Mouse (Mus musculus): ENCODE measurements around the gene Atxn1. TPM values are rescaled to one million over a fixed set of nuclear protein-coding genes. Genes with fewer than 3 reads are reported as not detected.

Atxn1 gene
- polyA plus RNA-seq, 1 experiment = 34.1 TPM

- no peak for TF ChIP-seq POLR2A (IDR thresholded peaks at IDR 0.05; ENCODE audit: extremely low read depth, insufficient read depth, low read length)
- no peak for TF ChIP-seq CTCF (IDR thresholded peaks at IDR 0.05; ENCODE audit: extremely low read depth, insufficient read depth, low read length)
These were observed 271.3 kb downstream of the Atxn1 start for GRCm38 (mm10) chr13:45693534-45693933.

DNA sequence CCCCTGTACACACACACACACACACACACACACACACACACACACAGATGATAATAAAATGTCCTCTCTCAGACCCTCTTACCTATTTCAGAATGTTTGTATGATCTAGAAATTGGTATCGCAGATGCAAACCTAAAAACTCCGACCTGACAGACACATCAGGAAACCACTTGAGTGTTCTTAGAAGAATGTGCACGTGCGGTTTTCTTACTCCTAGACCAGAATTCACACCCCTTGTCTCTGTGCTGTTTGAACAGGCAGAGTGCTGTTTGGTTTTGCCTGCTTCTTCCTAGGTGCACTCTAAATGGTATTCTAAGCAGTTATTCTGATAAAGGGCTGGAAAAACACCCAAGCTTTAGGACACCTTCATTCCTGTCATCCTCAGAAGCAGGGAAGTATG lies 271.7 kb downstream of the Atxn1 start:
- no peak overlapping the region for H3K4me3 ChIP-seq (ENCODE audit: insufficient read depth, low read length)
- no peak overlapping the region for H3K27ac ChIP-seq (ENCODE audit: insufficient read depth, low read length)
- peaks cover 19% of the 10 kb centered on the region for H3K4me1 ChIP-seq (ENCODE audit: control insufficient read depth, insufficient read depth, low read length)
- TF ChIP-seq POLR2A (IDR thresholded peaks at IDR 0.05; ENCODE audit: extremely low read depth, insufficient read depth, low read length) = no peak
- no peak for TF ChIP-seq CTCF (IDR thresholded peaks at IDR 0.05; ENCODE audit: extremely low read depth, insufficient read depth, low read length)

More at GRCm38 (mm10) chr13:45693534-45693933, 271.3 kb downstream of the Atxn1 start:
- no peak overlapping the region for H3K27ac ChIP-seq (ENCODE audit: insufficient read depth, low read length)
- no peak overlapping the region for H3K4me3 ChIP-seq (ENCODE audit: insufficient read depth, low read length)
- peaks cover 19% of the 10 kb centered on the region for H3K4me1 ChIP-seq (ENCODE audit: control insufficient read depth, insufficient read depth, low read length)

DNA sequence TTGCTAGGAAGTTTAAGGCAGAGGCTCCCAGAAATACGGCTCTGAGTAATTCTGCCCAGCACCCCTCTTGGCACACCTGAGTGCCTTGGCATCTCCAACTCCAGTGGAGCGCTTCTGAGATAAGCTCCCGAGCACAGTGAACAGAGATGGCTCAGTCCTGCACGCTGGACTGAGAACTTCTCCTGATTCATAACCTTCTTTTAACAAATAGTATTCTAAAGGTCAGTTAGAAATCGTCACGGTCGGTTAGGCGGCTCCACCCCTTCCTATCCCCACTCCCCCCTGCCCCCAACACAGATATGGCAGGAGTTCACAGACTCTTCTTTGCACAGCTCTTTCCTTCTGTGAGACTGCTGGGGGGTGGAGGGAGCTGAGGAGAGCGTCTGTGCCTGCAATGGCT lies 272.4 kb downstream of the Atxn1 start:
- Histone ChIP-seq H3K4me3 (ENCODE audit: insufficient read depth, low read length) (no peak overlapping the region), H3K27ac (ENCODE audit: insufficient read depth, low read length) (no peak overlapping the region), H3K4me1 (ENCODE audit: control insufficient read depth, insufficient read depth, low read length) (peaks cover 19% of the 10 kb centered on the region)
- TF ChIP-seq CTCF (IDR thresholded peaks at IDR 0.05; ENCODE audit: extremely low read depth, insufficient read depth, low read length) (no peak), POLR2A (IDR thresholded peaks at IDR 0.05; ENCODE audit: extremely low read depth, insufficient read depth, low read length) (no peak)

DNA sequence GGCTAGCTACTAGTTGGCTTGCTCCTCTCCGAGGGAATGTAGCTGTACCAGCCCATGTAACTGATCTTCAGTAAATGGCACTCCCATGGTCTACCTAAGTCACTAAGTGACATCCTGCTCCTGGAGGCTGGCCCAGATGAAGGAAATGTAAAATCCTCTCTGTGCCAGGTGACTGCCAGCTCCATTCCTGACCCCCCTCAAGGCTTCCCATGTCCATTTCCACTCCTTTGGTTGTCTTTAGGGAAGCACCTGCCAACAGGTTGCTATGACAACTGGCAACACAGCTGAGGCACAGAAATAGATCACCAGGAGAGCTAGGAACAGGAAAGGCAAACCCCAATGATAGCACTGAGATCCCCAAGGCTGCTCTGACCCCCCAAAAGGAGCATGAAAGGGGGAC lies 274.4 kb downstream of the Atxn1 start:
- TF ChIP-seq POLR2A (IDR thresholded peaks at IDR 0.05; ENCODE audit: extremely low read depth, insufficient read depth, low read length) (no peak), CTCF (IDR thresholded peaks at IDR 0.05; ENCODE audit: extremely low read depth, insufficient read depth, low read length) (no peak)
- Histone ChIP-seq H3K4me3 (ENCODE audit: insufficient read depth, low read length) (no peak overlapping the region), H3K4me1 (ENCODE audit: control insufficient read depth, insufficient read depth, low read length) (peaks cover 19% of the 10 kb centered on the region), H3K27ac (ENCODE audit: insufficient read depth, low read length) (no peak overlapping the region)

DNA sequence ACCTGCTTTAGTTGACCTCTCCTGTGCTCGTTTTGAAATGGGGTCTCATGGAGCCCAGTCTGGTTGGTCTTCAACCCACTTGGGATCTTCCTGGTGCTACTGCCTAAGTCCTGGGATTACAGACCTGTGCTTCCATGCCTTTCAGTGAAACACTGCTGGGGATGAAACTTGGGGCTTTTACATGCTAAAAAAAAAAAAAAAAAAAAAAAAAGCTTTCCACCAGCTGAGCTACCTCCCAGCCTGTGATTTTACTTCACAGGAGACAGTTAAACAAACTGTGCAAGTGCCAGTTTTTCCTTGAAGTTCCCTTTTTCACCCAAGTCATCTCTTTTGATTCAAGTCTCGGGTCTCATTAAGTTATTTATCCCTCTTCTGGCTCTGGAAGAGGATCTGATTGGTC lies 275.9 kb downstream of the Atxn1 start:
- Histone ChIP-seq H3K4me3 (ENCODE audit: insufficient read depth, low read length) (no peak overlapping the region), H3K27ac (ENCODE audit: insufficient read depth, low read length) (no peak overlapping the region), H3K4me1 (ENCODE audit: control insufficient read depth, insufficient read depth, low read length) (peaks cover 21% of the 10 kb centered on the region)
- TF ChIP-seq CTCF (IDR thresholded peaks at IDR 0.05; ENCODE audit: extremely low read depth, insufficient read depth, low read length) (no peak), POLR2A (IDR thresholded peaks at IDR 0.05; ENCODE audit: extremely low read depth, insufficient read depth, low read length) (no peak)

GRCm38 (mm10) chr13:45687581-45687980 lies 277.2 kb downstream of the Atxn1 start:
- Histone ChIP-seq H3K27ac (ENCODE audit: insufficient read depth, low read length) (no peak overlapping the region), H3K4me1 (ENCODE audit: control insufficient read depth, insufficient read depth, low read length) (peaks cover 12% of the 10 kb centered on the region), H3K4me3 (ENCODE audit: insufficient read depth, low read length) (no peak overlapping the region)
- no peak for TF ChIP-seq CTCF (IDR thresholded peaks at IDR 0.05; ENCODE audit: extremely low read depth, insufficient read depth, low read length)
- no peak for TF ChIP-seq POLR2A (IDR thresholded peaks at IDR 0.05; ENCODE audit: extremely low read depth, insufficient read depth, low read length)

- Histone ChIP-seq H3K4me3 (ENCODE audit: insufficient read depth, low read length) (no peak overlapping the region), H3K27ac (ENCODE audit: insufficient read depth, low read length) (no peak overlapping the region), H3K4me1 (ENCODE audit: control insufficient read depth, insufficient read depth, low read length) (peaks cover 10% of the 10 kb centered on the region)
- TF ChIP-seq CTCF (IDR thresholded peaks at IDR 0.05; ENCODE audit: extremely low read depth, insufficient read depth, low read length) (no peak), POLR2A (IDR thresholded peaks at IDR 0.05; ENCODE audit: extremely low read depth, insufficient read depth, low read length) (no peak)
These were observed 278.6 kb downstream of the Atxn1 start for GRCm38 (mm10) chr13:45686309-45686582.

- Histone ChIP-seq H3K4me1 (ENCODE audit: control insufficient read depth, insufficient read depth, low read length) (peaks cover 10% of the 10 kb centered on the region), H3K27ac (ENCODE audit: insufficient read depth, low read length) (no peak overlapping the region), H3K4me3 (ENCODE audit: insufficient read depth, low read length) (no peak overlapping the region)
- no peak for TF ChIP-seq CTCF (IDR thresholded peaks at IDR 0.05; ENCODE audit: extremely low read depth, insufficient read depth, low read length)
- no peak for TF ChIP-seq POLR2A (IDR thresholded peaks at IDR 0.05; ENCODE audit: extremely low read depth, insufficient read depth, low read length)
These were observed 279.1 kb downstream of the Atxn1 start for GRCm38 (mm10) chr13:45685575-45686308.

GRCm38 (mm10) chr13:45684891-45685311 lies 279.9 kb downstream of the Atxn1 start:
- TF ChIP-seq CTCF (IDR thresholded peaks at IDR 0.05; ENCODE audit: extremely low read depth, insufficient read depth, low read length) = no peak
- TF ChIP-seq POLR2A (IDR thresholded peaks at IDR 0.05; ENCODE audit: extremely low read depth, insufficient read depth, low read length) = no peak
- no peak overlapping the region for H3K4me3 ChIP-seq (ENCODE audit: insufficient read depth, low read length)

GRCm38 (mm10) chr13:45683991-45684390 lies 280.8 kb downstream of the Atxn1 start:
- H3K4me3 ChIP-seq (ENCODE audit: insufficient read depth, low read length) = no peak overlapping the region
- peaks cover 2% of the 10 kb centered on the region; the same call in 1 of the 2 replicates for H3K4me1 ChIP-seq (ENCODE audit: control insufficient read depth, insufficient read depth, low read length)
- no peak overlapping the region for H3K27ac ChIP-seq (ENCODE audit: insufficient read depth, low read length)
- TF ChIP-seq POLR2A (IDR thresholded peaks at IDR 0.05; ENCODE audit: extremely low read depth, insufficient read depth, low read length) (no peak), CTCF (IDR thresholded peaks at IDR 0.05; ENCODE audit: extremely low read depth, insufficient read depth, low read length) (peak; percentile 41; the same call in 1 of the 2 replicates)

More at GRCm38 (mm10) chr13:45684891-45685311, 279.9 kb downstream of the Atxn1 start:
- Histone ChIP-seq H3K27ac (ENCODE audit: insufficient read depth, low read length) (no peak overlapping the region), H3K4me1 (ENCODE audit: control insufficient read depth, insufficient read depth, low read length) (peaks cover 4% of the 10 kb centered on the region; the same call in 1 of the 2 replicates)

Measured in cortical plate, adult 2 months (tissue).